Mouse (Mus musculus) forebrain, embryonic 14.5 days (tissue): Measurements from ENCODE around the gene Zfp36. TPM values are rescaled to one million over a fixed set of nuclear protein-coding genes. Genes with fewer than 3 reads are reported as not detected.

Experiments
- ATAC-seq: fragments of 200-750 bp; cut with Nextera tagmentation; 2 replicates; pipeline ENCODE4 v1.8.0; 2017; ENCODE audit warnings: mild to moderate bottlenecking, moderate library complexity
- DNase-seq: peaks from one replicate; pipeline ENCODE4 v3.0.0-alpha.2; 2015; ENCODE audit warnings: low spot score
- H3K27ac ChIP-seq: fragments of 300-500 bp; sonication (generic); 2 replicates; pipeline ENCODE4 v1.5.1; 2014; ENCODE audit warnings: low read depth, mild to moderate bottlenecking, control low read depth, low read length, moderate library complexity
- H3K27me3 ChIP-seq: fragments of 300-500 bp; sonication (generic); replicated peaks from 2 replicates; pipeline ENCODE4 v1.6.1; 2014; ENCODE audit warnings: low read length, control low read depth, mixed read lengths; ENCODE audit not compliant: control insufficient read depth, insufficient read depth
- H3K36me3 ChIP-seq: fragments of 300-500 bp; sonication (generic); 2 replicates; pipeline ENCODE4 v1.6.1; 2014; ENCODE audit warnings: low read length, control low read depth; ENCODE audit not compliant: control insufficient read depth, insufficient read depth
- H3K4me1 ChIP-seq: fragments of 300-500 bp; sonication (generic); 2 replicates; pipeline ENCODE4 v1.6.1; 2014; ENCODE audit warnings: antibody characterized with exemption, low read length, control low read depth; ENCODE audit not compliant: control insufficient read depth, insufficient read depth
- H3K4me2 ChIP-seq: fragments of 300-500 bp; sonication (generic); 2 replicates; pipeline ENCODE4 v1.6.1; 2014; ENCODE audit warnings: mild to moderate bottlenecking, control low read depth, low read length
- H3K4me3 ChIP-seq: fragments of 300-500 bp; sonication (generic); 2 replicates; pipeline ENCODE4 v1.5.1; 2014; ENCODE audit warnings: low read depth, low read length, control low read depth
- H3K9ac ChIP-seq: fragments of 300-500 bp; sonication (generic); 2 replicates; pipeline ENCODE4 v1.6.1; 2014; ENCODE audit warnings: mild to moderate bottlenecking, low read length, control low read depth, moderate library complexity
- H3K9me3 ChIP-seq: fragments of 300-500 bp; sonication (generic); replicated peaks from 2 replicates; pipeline ENCODE4 v1.6.1; 2016; ENCODE audit warnings: low read length, control low read depth, mixed read lengths; ENCODE audit not compliant: control insufficient read depth
- WGBS: fragments of 180-500 bp; shearing (Covaris S2); extraction: QIAGEN DNeasy Blood & Tissue Kit; methylation state at CpG from one replicate; pipeline ENCODE4 v1.1.7; 2014; 5-methylcytosine and 5-hydroxymethylcytosine counted together
- polyA plus RNA-seq: library from polyadenylated mRNA; unstranded; fragments of >200 nt; fragmentation: Nextera tagmentation; extraction: Ambion mirVana; gene quantifications from 2 replicates; pipeline ENCODE4 v1.2.1, GENCODE M21; 2014

Gene Zfp36
- polyA plus RNA-seq, 1 experiment from 2014 or later = 3.3 TPM

DNA sequence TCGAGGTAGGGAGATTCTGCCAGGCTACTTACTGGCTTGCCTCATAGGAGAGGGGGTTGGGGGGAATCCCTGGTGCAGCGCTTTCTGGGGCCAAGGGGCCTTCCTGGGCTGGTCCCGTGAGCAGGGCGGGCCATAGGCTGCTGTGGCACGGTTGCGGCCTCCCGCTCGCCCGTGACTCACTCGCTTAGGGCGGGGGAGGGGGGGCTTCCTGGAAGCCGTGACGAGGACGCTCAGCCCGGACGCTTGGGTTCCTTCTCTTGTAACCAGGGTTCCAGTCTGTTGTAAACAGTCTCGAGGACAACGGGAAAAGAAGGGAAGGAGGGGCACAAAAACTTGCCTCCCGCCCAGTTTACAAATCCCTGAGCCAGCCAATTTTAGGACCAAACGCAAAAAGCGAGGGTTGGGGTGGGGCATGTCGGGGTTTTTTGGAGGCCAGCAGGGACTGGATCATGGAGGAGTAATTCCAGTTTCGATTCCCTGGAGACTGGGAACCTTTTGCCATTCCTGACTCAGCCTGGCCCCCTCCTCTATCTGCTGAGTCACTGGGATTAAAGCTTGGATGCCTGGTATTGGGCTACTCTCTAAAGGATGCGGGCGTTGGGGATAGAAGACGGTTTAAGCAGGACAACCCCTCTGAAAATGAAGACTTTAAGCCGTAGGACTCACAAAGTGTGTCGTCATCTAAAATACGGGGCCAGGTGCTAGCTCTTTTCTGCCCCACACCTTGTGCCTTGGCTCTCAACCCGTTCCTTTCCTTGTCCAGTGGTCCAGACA, 1.2 kb upstream of the Zfp36 start:
- Histone ChIP-seq H3K4me1 (peaks cover 29% of the 10 kb centered on the region), H3K27me3 (no peaks in the 10 kb centered on the region), H3K36me3 (peaks cover 11% of the 10 kb centered on the region), H3K27ac (peak overlapping the region; percentile 60; the same call in 1 of the 2 replicates), H3K9me3 (no peaks in the 10 kb centered on the region), H3K9ac (peak overlapping the region; percentile 55; the same call in 1 of the 2 replicates), H3K4me2 (peak overlapping the region; percentile 46), H3K4me3 (no peak overlapping the region)
- WGBS = 10% methylated on average over 30 of the region's 30 CpGs
- no peak for ATAC-seq
- peak; percentile 29 for DNase-seq

DNA sequence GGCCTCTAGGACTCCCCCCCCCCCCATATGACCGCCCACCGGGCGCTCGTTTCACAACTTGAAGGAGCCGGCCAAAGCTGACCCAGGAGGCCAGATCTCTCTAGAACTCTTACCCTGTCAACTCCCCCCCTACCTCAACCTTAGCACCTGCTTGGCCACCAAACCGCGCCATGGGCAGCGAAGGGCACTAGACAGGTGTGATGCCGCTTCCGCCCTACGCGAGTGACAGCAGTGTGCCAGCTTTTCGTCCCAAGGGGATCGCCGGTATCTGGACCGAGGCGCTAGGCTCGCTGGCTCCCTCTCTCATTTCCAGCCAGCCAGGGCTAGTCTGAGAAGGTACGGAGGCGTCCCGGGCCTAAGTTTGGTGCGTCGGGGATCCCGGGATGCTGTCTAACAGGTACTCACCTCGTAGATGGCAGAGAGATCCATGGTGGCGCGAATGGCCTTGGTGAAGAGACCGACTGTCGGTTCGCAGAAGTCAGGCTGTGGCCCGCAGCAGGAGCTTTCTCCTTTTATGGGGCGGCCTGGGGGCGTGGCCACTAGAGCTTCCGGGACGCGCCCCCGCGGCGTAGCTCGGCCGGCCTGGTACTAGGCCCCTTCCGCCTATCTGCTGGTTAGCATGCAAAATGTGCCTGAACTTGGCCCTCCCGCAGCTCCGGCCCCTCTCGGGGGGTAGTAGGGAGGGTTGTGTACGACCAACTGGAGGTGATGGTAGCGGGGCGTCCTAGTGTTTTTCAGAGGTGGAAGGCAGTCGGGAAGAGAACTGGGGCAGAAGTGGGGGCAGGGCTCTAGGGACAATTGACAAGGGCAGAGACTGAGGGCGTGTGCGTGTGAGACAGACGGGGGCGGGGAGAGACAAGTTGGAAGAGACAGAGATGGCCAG, 1.0 kb downstream of the Zfp36 start:
- Histone ChIP-seq H3K4me3 (peak overlapping the region; percentile 51), H3K9me3 (no peaks in the 10 kb centered on the region), H3K27me3 (no peaks in the 10 kb centered on the region), H3K4me2 (peak overlapping the region; percentile 81), H3K36me3 (no peaks in the 10 kb centered on the region), H3K9ac (peak overlapping the region; percentile 74), H3K27ac (peak overlapping the region; percentile 58), H3K4me1 (peaks cover 33% of the 10 kb centered on the region)
- peak; percentile 86 for DNase-seq
- ATAC-seq = peak; percentile 64
- WGBS = 1% methylated on average over 53 of the region's 53 CpGs

GRCm38 (mm10) chr7:28378066-28378690, 1.9 kb downstream of the Zfp36 start:
- DNase-seq = no peak

GRCm38 (mm10) chr7:28377190-28378065, 2.6 kb downstream of the Zfp36 start:
- DNase-seq (no peak), ATAC-seq (no peak)
- Histone ChIP-seq H3K27ac (no peak overlapping the region), H3K9ac (0 out of 2 replicates have a peak overlapping the region, but pooled peaks have one; percentile 3), H3K4me1 (peaks cover 33% of the 10 kb centered on the region), H3K4me3 (peak overlapping the region; percentile 51), H3K4me2 (peak overlapping the region; percentile 81; the same call in 1 of the 2 replicates), H3K27me3 (no peaks in the 10 kb centered on the region), H3K9me3 (no peaks in the 10 kb centered on the region), H3K36me3 (no peaks in the 10 kb centered on the region)
- WGBS = 79% methylated on average over 18 of the region's 18 CpGs

More at GRCm38 (mm10) chr7:28378066-28378690, 1.9 kb downstream of the Zfp36 start:
- 57% methylated on average over 32 of the region's 32 CpGs for WGBS
- peak overlapping the region; percentile 81 for H3K4me2 ChIP-seq
- H3K36me3 ChIP-seq = no peaks in the 10 kb centered on the region
- H3K4me3 ChIP-seq = peak overlapping the region; percentile 51
- ATAC-seq = no peak
- no peaks in the 10 kb centered on the region for H3K27me3 ChIP-seq
- H3K27ac ChIP-seq = no peak overlapping the region
- no peaks in the 10 kb centered on the region for H3K9me3 ChIP-seq
- peaks cover 33% of the 10 kb centered on the region for H3K4me1 ChIP-seq
- peak overlapping the region; percentile 74 for H3K9ac ChIP-seq

DNA sequence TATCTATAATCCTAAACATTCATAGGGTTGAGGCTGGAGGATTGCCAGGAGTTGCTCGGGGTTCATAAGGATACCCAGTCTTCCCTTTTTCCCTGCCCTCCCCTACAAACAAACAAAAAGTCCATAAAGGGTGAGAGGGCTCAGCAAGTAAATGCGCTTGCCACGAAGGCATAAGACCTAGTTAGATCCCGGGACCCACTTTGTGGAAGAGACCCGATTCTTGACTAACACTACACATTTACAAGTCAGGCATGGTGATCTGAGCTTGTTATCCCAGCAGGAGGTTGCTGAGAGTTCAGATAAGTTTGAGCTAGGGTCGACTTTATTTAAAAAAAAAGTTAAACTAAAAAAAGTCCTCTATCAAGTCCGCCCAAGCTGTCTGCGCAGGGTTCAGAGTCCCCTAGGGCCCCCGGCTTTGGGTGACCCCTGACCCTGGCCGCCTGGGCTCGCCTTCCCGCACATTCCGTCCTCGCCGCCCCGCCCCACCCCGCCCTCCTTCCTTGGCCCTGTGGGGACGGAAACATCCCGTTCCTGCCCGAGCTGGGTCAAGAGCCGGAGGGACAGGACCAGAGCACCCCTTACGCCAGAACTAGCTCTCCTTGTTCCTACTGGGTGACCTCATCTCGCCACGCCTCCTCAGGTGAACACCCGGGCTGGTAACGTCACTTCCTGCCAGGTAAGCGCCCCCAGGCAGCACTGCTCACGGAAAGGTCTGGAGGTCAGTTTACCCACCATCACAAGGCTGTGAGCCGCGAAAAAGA, 3.9 kb downstream of the Zfp36 start:
- 8% methylated on average over 30 of the region's 30 CpGs for WGBS

DNA sequence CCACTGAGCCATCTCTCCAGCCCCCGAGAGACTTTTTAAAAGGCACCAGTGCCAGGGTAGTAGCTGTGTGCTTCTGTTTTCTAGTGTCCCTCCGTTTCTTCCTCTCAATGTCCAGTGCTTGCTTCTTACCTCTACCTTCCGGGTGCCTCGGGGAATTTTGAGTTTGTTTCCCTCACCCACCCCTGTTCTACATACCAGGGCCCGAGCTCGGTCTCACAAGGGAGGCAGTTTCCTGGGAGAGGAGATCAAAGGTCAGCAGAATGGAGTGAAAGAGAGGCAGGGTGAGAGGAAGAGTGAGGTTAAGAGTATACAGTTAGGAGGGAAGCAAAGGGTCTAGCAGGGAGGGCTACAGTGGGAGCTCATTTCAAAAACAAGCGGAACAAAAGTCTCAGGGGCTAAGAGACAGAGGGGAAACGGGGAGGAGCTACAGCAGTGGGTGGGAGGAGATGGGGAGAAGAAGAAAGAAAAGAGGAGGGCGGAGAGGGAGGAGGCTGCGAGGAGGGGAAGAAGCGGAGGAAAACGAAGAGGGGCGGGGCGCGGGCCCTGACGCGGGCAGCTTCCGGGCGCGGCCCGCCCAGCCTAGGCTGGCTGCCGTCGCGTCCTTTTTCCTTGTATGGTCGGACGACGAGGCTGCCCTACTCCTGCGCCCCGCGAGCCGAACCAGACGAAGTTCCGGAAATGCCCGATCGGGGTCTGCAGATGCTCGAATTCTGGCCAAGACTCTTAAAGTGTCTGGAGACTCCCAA, 4.7 kb downstream of the Zfp36 start:
- Histone ChIP-seq H3K4me3 (peak overlapping the region; percentile 28), H3K27me3 (no peaks in the 10 kb centered on the region), H3K4me1 (peaks cover 27% of the 10 kb centered on the region), H3K4me2 (peak overlapping the region; percentile 58), H3K9me3 (no peaks in the 10 kb centered on the region), H3K9ac (peak overlapping the region; percentile 55), H3K36me3 (no peaks in the 10 kb centered on the region), H3K27ac (peak overlapping the region; percentile 79)
- DNase-seq (peak; percentile 93), ATAC-seq (peak; percentile 54)
- WGBS = 1% methylated on average over 36 of the region's 36 CpGs

More for the DNA sequence above, 3.9 kb downstream of the Zfp36 start:
- ATAC-seq (no peak), DNase-seq (no peak)
- Histone ChIP-seq H3K27me3 (no peaks in the 10 kb centered on the region), H3K4me1 (peaks cover 25% of the 10 kb centered on the region), H3K4me3 (peak overlapping the region; percentile 28), H3K27ac (peak overlapping the region; percentile 79), H3K4me2 (peak overlapping the region; percentile 58), H3K9ac (peak overlapping the region; percentile 55), H3K36me3 (no peaks in the 10 kb centered on the region), H3K9me3 (no peaks in the 10 kb centered on the region)

GRCm38 (mm10) chr7:28374647-28375046, 5.4 kb downstream of the Zfp36 start:
- no peaks in the 10 kb centered on the region for H3K27me3 ChIP-seq

More at GRCm38 (mm10) chr7:28374647-28375046, 5.4 kb downstream of the Zfp36 start:
- H3K27ac ChIP-seq = no peak overlapping the region
- ATAC-seq (no peak), DNase-seq (no peak)
- 82% methylated on average over 10 of the region's 10 CpGs for WGBS
- H3K9me3 ChIP-seq = no peaks in the 10 kb centered on the region
- peaks cover 31% of the 10 kb centered on the region for H3K4me1 ChIP-seq
- no peak overlapping the region; the same call in 1 of the 2 replicates for H3K4me2 ChIP-seq
- no peak overlapping the region for H3K4me3 ChIP-seq
- H3K9ac ChIP-seq = no peak overlapping the region
- peaks cover 4% of the 10 kb centered on the region; the same call in 1 of the 2 replicates for H3K36me3 ChIP-seq
